Mouse (Mus musculus) forebrain, embryonic 14.5 days (tissue): ENCODE results near the gene Zfp825. TPM values are rescaled to one million over a fixed set of nuclear protein-coding genes. Genes with fewer than 3 reads are reported as not detected.

Experiments used
- polyA plus RNA-seq: library from polyadenylated mRNA; unstranded; fragments of >200 nt; fragmentation: Nextera tagmentation; extraction: Ambion mirVana; gene quantifications from 2 replicates; pipeline ENCODE4 v1.2.1, GENCODE M21; 2014

Gene Zfp825
- polyA plus RNA-seq, 1 experiment from 2014 or later = 18.0 TPM

Other genes starting within 250 kb of the Zfp825 start
- 0.88 and 0.89 TPM in 2 replicates for gene Ahrr, start 201.7 kb downstream of the Zfp825 start, polyA plus RNA-seq
- gene Pdcd6, start 176.4 kb downstream of the Zfp825 start, polyA plus RNA-seq = 150 and 155 TPM in 2 replicates
- gene Sdha, start 143.7 kb downstream of the Zfp825 start, polyA plus RNA-seq = 167 and 188 TPM in 2 replicates
- 37.4 and 47.2 TPM in 2 replicates for gene Ccdc127, start 143.7 kb downstream of the Zfp825 start, polyA plus RNA-seq
- gene Lrrc14b, start 130.0 kb downstream of the Zfp825 start, polyA plus RNA-seq = not detected in 2 replicates
- gene Zfp72, start 103.2 kb downstream of the Zfp825 start, polyA plus RNA-seq = 7.0 and 8.3 TPM in 2 replicates
- 92.6 and 92.8 TPM in 2 replicates for gene Ftl1-ps1, start 94.3 kb downstream of the Zfp825 start, polyA plus RNA-seq
- 5.8 and 6.4 TPM in 2 replicates for gene Erap1, start 145.6 kb upstream of the Zfp825 start, polyA plus RNA-seq